Mouse (Mus musculus): Measurements from ENCODE around the gene Tatdn3. TPM values are rescaled to one million over a fixed set of nuclear protein-coding genes. Genes with fewer than 3 reads are reported as not detected.
A peak's percentile ranks its signal among the peaks of the same experiment; 100 is the strongest.

Gene Tatdn3
- polyA plus RNA-seq (2012; ENCODE audit: insufficient read depth, low replicate concordance) = 1.3 TPM in 1 of 2 replicates, not detected in the other

- H3K27me3 ChIP-seq (replicated peaks) = no peaks in the 10 kb centered on the region
- peaks cover 50% of the 10 kb centered on the region for H3K4me1 ChIP-seq
- H3K4me3 ChIP-seq (replicated peaks) = peak within 1 kb of the TSS; percentile 99
- TF ChIP-seq FLI1 (IDR thresholded peaks at IDR 0.05; ENCODE audit: low read length) = peak; percentile 96; the same call in 1 of the 2 replicates
- no peak for TF ChIP-seq GATA1 (IDR thresholded peaks at IDR 0.05; ENCODE audit: borderline replicate concordance, low read length)
- peaks cover 47% of the 10 kb centered on the region for H3K36me3 ChIP-seq (replicated peaks; ENCODE audit: low read length)
- H3K9me3 ChIP-seq = no peaks in the 10 kb centered on the region
Measured at GRCm38 (mm10) chr1:191062781-191063485, at the start of gene Tatdn3, which contains the start of gene Nsl1. Gene Tatdn3, minus strand, starts transcription at chr1:191062932. Gene Nsl1, plus strand, starts transcription at chr1:191063012.

- Histone ChIP-seq H3K4me1 (peaks cover 72% of the 10 kb centered on the region), H3K27me3 (replicated peaks) (peaks cover 38% of the 10 kb centered on the region), H3K9me3 (no peaks in the 10 kb centered on the region), H3K4me3 (replicated peaks) (peak overlapping the region; percentile 87), H3K36me3 (replicated peaks; ENCODE audit: low read length) (no peaks in the 10 kb centered on the region)
- TF ChIP-seq GATA1 (IDR thresholded peaks at IDR 0.05; ENCODE audit: borderline replicate concordance, low read length) (no peak), FLI1 (IDR thresholded peaks at IDR 0.05; ENCODE audit: low read length) (no peak)
Measured at GRCm38 (mm10) chr1:191111146-191111545, 48.4 kb upstream of the Tatdn3 start.

- Histone ChIP-seq H3K36me3 (replicated peaks; ENCODE audit: low read length) (no peaks in the 10 kb centered on the region), H3K4me3 (replicated peaks) (no peak overlapping the region), H3K27me3 (replicated peaks) (peaks cover 39% of the 10 kb centered on the region), H3K9me3 (no peaks in the 10 kb centered on the region), H3K4me1 (peaks cover 63% of the 10 kb centered on the region)
- no peak for TF ChIP-seq GATA1 (IDR thresholded peaks at IDR 0.05; ENCODE audit: borderline replicate concordance, low read length)
- TF ChIP-seq FLI1 (IDR thresholded peaks at IDR 0.05; ENCODE audit: low read length) = no peak
Measured at GRCm38 (mm10) chr1:191109907-191110306, 47.2 kb upstream of the Tatdn3 start.

GRCm38 (mm10) chr1:191107306-191107705, 44.6 kb upstream of the Tatdn3 start:
- Histone ChIP-seq H3K4me1 (peaks cover 44% of the 10 kb centered on the region), H3K4me3 (replicated peaks) (no peak overlapping the region), H3K9me3 (no peaks in the 10 kb centered on the region), H3K36me3 (replicated peaks; ENCODE audit: low read length) (no peaks in the 10 kb centered on the region), H3K27me3 (replicated peaks) (peaks cover 57% of the 10 kb centered on the region)
- TF ChIP-seq FLI1 (IDR thresholded peaks at IDR 0.05; ENCODE audit: low read length) = no peak
- TF ChIP-seq GATA1 (IDR thresholded peaks at IDR 0.05; ENCODE audit: borderline replicate concordance, low read length) = no peak

GRCm38 (mm10) chr1:191105246-191105645, 42.5 kb upstream of the Tatdn3 start:
- H3K9me3 ChIP-seq = peaks cover 15% of the 10 kb centered on the region
- no peak for TF ChIP-seq GATA1 (IDR thresholded peaks at IDR 0.05; ENCODE audit: borderline replicate concordance, low read length)
- TF ChIP-seq FLI1 (IDR thresholded peaks at IDR 0.05; ENCODE audit: low read length) = no peak
- H3K36me3 ChIP-seq (replicated peaks; ENCODE audit: low read length) = no peaks in the 10 kb centered on the region
- no peak overlapping the region for H3K4me3 ChIP-seq (replicated peaks)
- H3K27me3 ChIP-seq (replicated peaks) = peaks cover 73% of the 10 kb centered on the region
- peaks cover 23% of the 10 kb centered on the region for H3K4me1 ChIP-seq

- TF ChIP-seq GATA1 (IDR thresholded peaks at IDR 0.05; ENCODE audit: borderline replicate concordance, low read length) = no peak
- no peak for TF ChIP-seq FLI1 (IDR thresholded peaks at IDR 0.05; ENCODE audit: low read length)
- Histone ChIP-seq H3K9me3 (peaks cover 15% of the 10 kb centered on the region), H3K4me3 (replicated peaks) (no peak overlapping the region), H3K4me1 (peaks cover 23% of the 10 kb centered on the region), H3K36me3 (replicated peaks; ENCODE audit: low read length) (no peaks in the 10 kb centered on the region), H3K27me3 (replicated peaks) (peaks cover 85% of the 10 kb centered on the region)
Measured at GRCm38 (mm10) chr1:191102730-191103370, 40.1 kb upstream of the Tatdn3 start.

GRCm38 (mm10) chr1:191099772-191100291, 37.1 kb upstream of the Tatdn3 start:
- Histone ChIP-seq H3K4me1 (peaks cover 29% of the 10 kb centered on the region), H3K9me3 (peaks cover 15% of the 10 kb centered on the region), H3K36me3 (replicated peaks; ENCODE audit: low read length) (no peaks in the 10 kb centered on the region), H3K27me3 (replicated peaks) (peaks cover 84% of the 10 kb centered on the region), H3K4me3 (replicated peaks) (no peak overlapping the region)
- TF ChIP-seq FLI1 (IDR thresholded peaks at IDR 0.05; ENCODE audit: low read length) (no peak), GATA1 (IDR thresholded peaks at IDR 0.05; ENCODE audit: borderline replicate concordance, low read length) (no peak)

GRCm38 (mm10) chr1:191099114-191099513, 36.4 kb upstream of the Tatdn3 start:
- TF ChIP-seq GATA1 (IDR thresholded peaks at IDR 0.05; ENCODE audit: borderline replicate concordance, low read length) (no peak), FLI1 (IDR thresholded peaks at IDR 0.05; ENCODE audit: low read length) (no peak)
- Histone ChIP-seq H3K4me1 (peaks cover 36% of the 10 kb centered on the region), H3K9me3 (peaks cover 15% of the 10 kb centered on the region), H3K36me3 (replicated peaks; ENCODE audit: low read length) (no peaks in the 10 kb centered on the region), H3K27me3 (replicated peaks) (peaks cover 84% of the 10 kb centered on the region), H3K4me3 (replicated peaks) (no peak overlapping the region)

GRCm38 (mm10) chr1:191097802-191098747, 35.3 kb upstream of the Tatdn3 start, which contains the start of gene Batf3:
Gene Batf3, plus strand, starts transcription at chr1:191097847.
- TF ChIP-seq GATA1 (IDR thresholded peaks at IDR 0.05; ENCODE audit: borderline replicate concordance, low read length) (no peak), FLI1 (IDR thresholded peaks at IDR 0.05; ENCODE audit: low read length) (no peak)
- H3K27me3 ChIP-seq (replicated peaks) = peaks cover 88% of the 10 kb centered on the region
- H3K36me3 ChIP-seq (replicated peaks; ENCODE audit: low read length) = no peaks in the 10 kb centered on the region
- peak within 1 kb of the TSS; percentile 90 for H3K4me3 ChIP-seq (replicated peaks)
- peaks cover 45% of the 10 kb centered on the region for H3K4me1 ChIP-seq
- peaks cover 15% of the 10 kb centered on the region for H3K9me3 ChIP-seq
